Mouse (Mus musculus) lung, adult 18-20 months (tissue): ENCODE measurements at regions not wholly inside any gene's neighbourhood (a gene's known extent, or its start where the extent isn't known, plus 50 kb on each side); places are given as distances from the start of the nearest gene placed in this dataset.
"Not testable (repeated sequence)": the region's sequence is repeated elsewhere in the genome, so short reads cannot be mapped to it uniquely, and the experiment has no call there.

Experiments used
- DNase-seq, 2 experiments: peaks; one replicate each; pipeline ENCODE4 v3.0.0; 2022; ENCODE audit warnings: mixed read lengths in 2 of 2

GRCm38 (mm10) chr15:93189266-93189855 lies 85.6 kb downstream of the Gxylt1 start:
- no peak for DNase-seq

- DNase-seq: no peak
These were observed 98.8 kb downstream of the Gxylt1 start for GRCm38 (mm10) chr15:93176221-93176620.

- DNase-seq: no peak
These were observed 106.2 kb downstream of the Gxylt1 start for GRCm38 (mm10) chr15:93168784-93169183.

- no peak for DNase-seq
These were observed 107.5 kb downstream of the Gxylt1 start for GRCm38 (mm10) chr15:93167451-93167850.

- DNase-seq: no peak
These were observed 112.8 kb downstream of the Gxylt1 start for GRCm38 (mm10) chr15:93161924-93162910.

- no peak for DNase-seq
These were observed 113.7 kb downstream of the Gxylt1 start for GRCm38 (mm10) chr15:93161329-93161728.

GRCm38 (mm10) chr15:93155756-93156155 lies 119.2 kb downstream of the Gxylt1 start:
- no peak for DNase-seq

- no peak for DNase-seq
These were observed 121.0 kb downstream of the Gxylt1 start for GRCm38 (mm10) chr15:93154022-93154421.

- DNase-seq: no peak
These were observed 130.1 kb downstream of the Gxylt1 start for GRCm38 (mm10) chr15:93144899-93145298.

GRCm38 (mm10) chr15:93144264-93144663 lies 130.7 kb downstream of the Gxylt1 start:
- DNase-seq: no peak

GRCm38 (mm10) chr15:93133379-93133778 lies 141.6 kb downstream of the Gxylt1 start:
- no peak for DNase-seq

GRCm38 (mm10) chr15:93131056-93131455 lies 143.9 kb downstream of the Gxylt1 start:
- DNase-seq: no peak

GRCm38 (mm10) chr15:93125261-93125660 lies 149.7 kb downstream of the Gxylt1 start:
- no peak for DNase-seq

GRCm38 (mm10) chr15:93121156-93121555 lies 153.8 kb downstream of the Gxylt1 start:
- DNase-seq: no peak

- not testable (repeated sequence) for DNase-seq
These were observed 157.2 kb downstream of the Gxylt1 start for GRCm38 (mm10) chr15:93117806-93118205.

- DNase-seq: no peak
These were observed 159.3 kb downstream of the Gxylt1 start for GRCm38 (mm10) chr15:93115674-93116102.

GRCm38 (mm10) chr15:93104936-93105335 lies 170.0 kb downstream of the Gxylt1 start:
- DNase-seq: no peak

- peak; percentile 24 to 35 for DNase-seq
These were observed 171.6 kb downstream of the Gxylt1 start for GRCm38 (mm10) chr15:93103426-93103825.

GRCm38 (mm10) chr15:93101881-93102280 lies 173.1 kb downstream of the Gxylt1 start:
- DNase-seq: no peak

- DNase-seq: no peak
These were observed 174.1 kb downstream of the Gxylt1 start for GRCm38 (mm10) chr15:93100837-93101236.

GRCm38 (mm10) chr15:93099840-93100239 lies 175.1 kb downstream of the Gxylt1 start:
- DNase-seq: no peak

GRCm38 (mm10) chr15:93096335-93096734 lies 178.6 kb downstream of the Gxylt1 start:
- DNase-seq: no peak

- no peak for DNase-seq
These were observed 179.8 kb downstream of the Gxylt1 start for GRCm38 (mm10) chr15:93095224-93095623.
